Mouse (Mus musculus) NIH3T3 (cell line): ENCODE results near the gene Wee1.
A peak's percentile ranks its signal among the peaks of the same experiment; 100 is the strongest.
"Not testable (repeated sequence)": the region's sequence is repeated elsewhere in the genome, so short reads cannot be mapped to it uniquely, and the experiment has no call there.

Source experiments
- DNase-seq: peaks from one replicate; pipeline ENCODE4 v3.0.0-alpha.2; 2012; ENCODE audit warnings: low read depth

The Wee1 gene

DNA sequence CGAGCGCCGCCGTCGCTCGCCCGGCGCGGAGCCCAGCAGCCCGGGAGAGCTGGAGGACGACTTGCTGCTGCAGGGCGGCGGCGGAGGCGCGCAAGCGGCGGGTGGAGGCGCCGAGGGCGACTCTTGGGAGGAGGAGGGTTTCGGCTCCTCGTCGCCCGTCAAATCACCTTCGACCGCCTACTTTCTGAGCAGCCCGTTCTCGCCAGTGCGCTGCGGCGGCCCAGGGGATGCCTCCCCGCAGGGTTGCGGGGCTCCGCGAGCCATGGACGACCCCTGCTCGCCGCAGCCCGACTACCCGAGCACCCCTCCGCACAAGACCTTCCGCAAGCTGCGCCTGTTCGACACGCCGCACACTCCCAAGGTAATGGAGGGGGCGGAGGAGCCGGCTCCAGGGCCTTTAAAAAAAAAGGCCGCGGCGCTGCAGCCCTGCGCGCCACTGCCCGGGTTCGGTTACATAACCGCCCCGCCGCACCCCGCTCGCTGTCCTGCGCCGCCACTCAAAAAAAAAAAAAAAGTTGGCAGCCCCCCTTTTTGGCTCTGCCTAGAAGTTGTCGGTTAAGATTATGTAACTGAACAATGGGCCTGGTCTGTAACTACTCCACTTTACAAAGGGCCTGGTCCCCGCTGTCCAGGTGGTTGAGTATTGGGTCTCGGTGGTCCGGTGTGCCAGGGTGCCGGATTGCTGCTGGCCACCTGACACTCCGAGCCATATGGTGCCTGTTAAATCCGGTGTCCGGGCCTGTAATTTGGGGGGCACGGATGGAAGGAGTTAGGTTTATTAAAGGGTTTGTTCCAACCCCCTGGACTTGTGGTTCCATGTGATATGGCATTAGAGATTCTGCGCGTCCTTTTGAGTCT, 948 bp downstream of the Wee1 start:
- peak; percentile 72 for DNase-seq

DNA sequence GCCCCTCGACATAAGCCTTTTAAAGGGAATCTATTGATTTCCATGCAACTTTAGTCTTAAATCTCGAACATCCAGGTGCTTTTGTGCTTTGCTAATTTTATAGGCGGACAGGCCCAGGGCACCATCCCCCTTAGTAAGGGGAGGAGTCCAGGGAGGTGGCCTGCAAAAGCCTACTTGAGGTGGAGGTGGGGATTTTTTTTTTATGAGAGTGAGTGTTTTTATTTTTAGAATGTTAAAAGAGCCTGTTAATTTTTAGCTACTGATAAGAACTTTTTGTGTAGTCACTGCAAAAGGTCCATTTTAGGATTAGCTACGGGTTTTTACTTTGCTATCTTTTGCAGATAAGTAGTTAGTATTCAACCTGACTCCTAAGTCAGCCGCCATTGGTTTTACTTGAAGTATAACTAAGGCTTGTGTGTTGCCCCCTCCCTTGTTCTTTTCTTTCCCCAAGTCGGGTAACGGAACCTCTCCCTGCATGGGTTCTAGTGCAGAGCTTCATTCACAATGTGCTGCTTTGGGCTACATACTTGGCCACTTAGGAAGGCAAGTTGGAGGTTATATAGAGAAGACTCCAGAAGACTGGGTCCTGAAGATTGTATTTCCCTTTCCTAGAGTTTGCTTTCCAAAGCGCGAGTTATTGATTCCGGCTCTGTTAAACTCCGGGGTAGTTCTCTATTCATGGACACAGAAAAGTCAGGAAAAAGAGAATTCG, 2.2 kb downstream of the Wee1 start:
- DNase-seq: peak; percentile 22

DNA sequence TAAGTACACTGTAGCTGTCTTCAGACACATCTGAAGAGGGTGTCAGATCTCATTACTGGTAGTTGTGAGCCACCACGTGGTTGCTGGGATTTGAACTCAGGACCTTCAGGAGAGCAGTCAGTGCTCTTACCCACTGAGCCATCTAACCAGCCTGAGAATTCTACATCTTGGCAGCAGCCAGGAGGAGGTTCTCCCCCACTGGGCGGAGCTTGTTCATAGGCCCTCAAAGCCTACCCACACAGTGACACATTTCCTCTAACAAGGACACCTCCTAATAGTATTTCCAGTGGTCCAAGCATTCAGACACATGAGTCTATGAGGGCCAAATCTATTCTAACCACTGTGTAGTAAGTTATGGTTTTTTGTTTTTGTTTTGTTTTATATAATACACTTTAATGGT, 6.7 kb downstream of the Wee1 start:
- no peak for DNase-seq

GRCm38 (mm10) chr7:110132272-110132671, 10.4 kb downstream of the Wee1 start:
- DNase-seq: not testable (repeated sequence)

GRCm38 (mm10) chr7:110133988-110134387, 12.1 kb downstream of the Wee1 start:
- no peak for DNase-seq

- DNase-seq: no peak
Observed at GRCm38 (mm10) chr7:110138538-110138937, 16.7 kb downstream of the Wee1 start.

DNA sequence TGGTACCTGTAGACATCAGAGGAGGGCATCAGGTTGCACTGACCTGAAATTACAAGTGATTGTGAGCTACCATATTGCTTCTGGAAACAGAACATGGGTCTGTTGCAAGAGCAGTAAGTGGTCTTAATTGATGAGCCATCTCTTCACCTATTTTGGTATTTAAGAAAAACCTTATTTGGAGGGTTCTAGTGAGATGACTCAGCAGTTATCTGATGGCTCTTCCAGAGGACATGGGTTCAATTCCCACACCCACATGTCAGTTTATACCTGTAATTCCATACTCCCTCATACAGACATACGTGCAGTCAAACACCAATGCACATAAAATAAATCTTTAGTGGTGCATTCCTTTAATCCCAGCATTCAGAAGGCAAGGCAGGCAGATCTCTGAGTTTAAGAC, 22.0 kb downstream of the Wee1 start:
- no peak for DNase-seq

- DNase-seq: no peak
Observed at GRCm38 (mm10) chr7:110152891-110153290, 31.0 kb downstream of the Wee1 start.

- DNase-seq: no peak
Observed at GRCm38 (mm10) chr7:110156712-110157260, 34.9 kb downstream of the Wee1 start.

GRCm38 (mm10) chr7:110157261-110157910, 35.5 kb downstream of the Wee1 start:
- no peak for DNase-seq

GRCm38 (mm10) chr7:110158073-110158472, 36.2 kb downstream of the Wee1 start:
- no peak for DNase-seq

DNA sequence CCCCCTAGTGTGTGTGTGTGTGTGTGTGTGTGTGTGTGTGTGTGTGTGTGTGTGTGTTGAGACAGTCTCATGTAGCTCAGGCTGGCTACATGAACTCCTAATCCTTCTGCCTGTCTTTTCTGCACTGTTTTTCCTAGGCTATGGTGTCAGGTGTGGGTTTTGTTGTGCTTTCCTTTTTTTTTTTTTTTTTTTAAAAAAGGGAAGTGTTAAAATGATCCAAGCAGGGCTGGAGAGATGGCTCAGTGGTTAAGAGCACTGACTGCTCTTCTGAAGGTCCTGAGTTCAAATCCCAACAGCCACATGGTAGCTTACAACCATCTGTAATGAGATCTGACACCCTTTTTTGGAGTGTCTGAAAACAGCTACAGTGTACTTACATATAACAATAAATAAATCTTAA, 38.3 kb downstream of the Wee1 start:
- not testable (repeated sequence) for DNase-seq

- no peak for DNase-seq
Observed at GRCm38 (mm10) chr7:110160601-110161000, 38.8 kb downstream of the Wee1 start.

DNA sequence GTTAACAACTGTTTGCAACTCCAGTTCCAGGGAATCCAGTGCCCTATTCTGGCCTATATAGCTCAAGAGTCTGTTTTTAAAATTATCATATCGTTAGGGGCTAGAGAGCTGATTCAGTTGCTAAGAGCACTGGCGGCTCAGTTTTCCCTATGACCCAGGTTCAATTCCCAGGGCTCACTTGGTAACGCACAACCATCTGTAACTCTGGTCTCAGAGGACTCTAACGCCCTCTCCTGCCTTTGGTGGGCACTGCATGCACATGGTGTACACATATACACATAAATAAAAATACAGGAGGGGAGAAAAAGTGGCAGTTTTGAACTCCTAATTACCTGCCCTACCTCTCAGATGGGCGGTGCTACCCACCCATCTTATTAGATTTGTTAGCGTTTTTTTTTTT, 41.2 kb downstream of the Wee1 start:
- DNase-seq: no peak

- DNase-seq: peak; percentile 95
Observed at GRCm38 (mm10) chr7:110164103-110164681, 42.3 kb downstream of the Wee1 start.

GRCm38 (mm10) chr7:110164712-110165122, 42.9 kb downstream of the Wee1 start:
- peak; percentile 95 for DNase-seq

- DNase-seq: no peak
Observed at GRCm38 (mm10) chr7:110166233-110166632, 44.4 kb downstream of the Wee1 start.

- no peak for DNase-seq
Observed at GRCm38 (mm10) chr7:110179208-110179607, 57.4 kb downstream of the Wee1 start.

GRCm38 (mm10) chr7:110180613-110181012, 58.8 kb downstream of the Wee1 start:
- DNase-seq: peak; percentile 72

GRCm38 (mm10) chr7:110181446-110181845, 59.6 kb downstream of the Wee1 start:
- DNase-seq: no peak

DNA sequence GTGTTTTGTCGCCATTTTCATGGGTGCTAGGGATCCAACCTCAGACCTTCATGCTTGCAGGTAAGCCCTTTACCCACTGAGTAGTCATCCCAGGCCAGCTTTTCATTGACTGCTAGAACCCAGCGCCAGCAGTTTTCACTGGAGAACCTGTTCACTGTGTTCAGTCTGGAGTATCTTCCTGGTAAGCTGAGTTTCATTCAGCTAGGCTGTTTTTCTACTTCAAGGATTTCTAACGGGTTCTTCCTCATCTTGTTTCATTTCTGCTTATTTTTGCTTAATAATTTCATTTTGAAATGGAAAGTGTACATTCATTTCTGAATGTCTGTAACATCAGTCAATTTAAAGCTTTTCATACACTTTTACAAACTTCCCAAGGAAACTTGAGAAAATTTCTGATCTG, 62.8 kb downstream of the Wee1 start:
- no peak for DNase-seq

DNA sequence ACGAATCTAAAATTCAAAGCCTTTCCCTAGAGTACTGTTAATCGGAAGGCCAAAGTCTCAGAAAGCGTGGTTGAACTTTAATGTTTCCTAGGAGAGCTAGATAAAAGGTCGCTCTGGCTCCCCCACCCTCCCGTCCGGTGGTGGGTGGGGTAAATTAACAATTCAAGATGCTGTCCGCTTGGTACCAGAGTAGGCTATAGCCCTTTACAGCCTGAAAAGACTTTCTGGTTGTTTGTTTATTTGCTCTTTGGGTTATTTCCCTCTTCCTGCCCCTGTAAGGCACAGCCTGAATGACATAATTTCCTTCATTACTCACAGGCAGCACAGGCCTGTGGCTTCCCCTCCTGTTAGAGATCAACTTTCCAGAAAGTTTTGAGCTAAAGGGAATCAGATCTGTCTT, 68.1 kb downstream of the Wee1 start:
- DNase-seq: peak; percentile 51
